Mouse (Mus musculus) megakaryocyte, embryonic 14.5 days (primary cell): Measurements from ENCODE around the gene Kifc5b.

Experiments used
- FLI1 ChIP-seq: IDR thresholded peaks from 2 replicates; pipeline ENCODE4 v1.6.1; 2012; ENCODE audit warnings: low read length, inconsistent platforms, mixed read lengths
- GATA1 ChIP-seq: IDR thresholded peaks from 3 replicates; pipeline ENCODE4 v1.6.1; 2012; ENCODE audit warnings: mixed read lengths, low read length, inconsistent platforms, borderline replicate concordance

DNA sequence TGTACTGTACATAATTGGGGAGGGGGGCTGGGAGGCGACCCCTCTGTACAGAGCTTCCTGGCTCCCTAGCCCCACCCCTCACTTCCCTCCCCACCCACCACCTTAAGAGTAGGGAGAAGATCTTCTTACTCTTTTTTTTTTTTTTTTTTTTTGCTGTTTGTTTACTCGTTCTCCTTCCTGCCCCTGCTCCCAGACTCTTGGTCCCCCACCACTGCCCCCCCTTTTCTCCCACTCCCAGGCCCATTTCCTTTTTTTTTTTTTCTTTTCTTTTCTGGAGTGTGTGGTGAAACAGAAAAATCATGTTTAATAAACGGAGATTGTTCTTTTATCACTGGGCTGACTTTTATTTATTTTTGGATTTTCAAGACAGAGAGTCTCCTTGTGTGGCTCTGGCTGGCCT is 55.2 kb downstream of the Kifc5b start:
- TF ChIP-seq FLI1, result no peak
- no peak for TF ChIP-seq GATA1
